Mouse (Mus musculus) megakaryocyte, embryonic 14.5 days (primary cell): ENCODE results near the gene 1810049J17Rik.

Source experiments
- FLI1 ChIP-seq: IDR thresholded peaks from 2 replicates; pipeline ENCODE4 v1.6.1; 2012; ENCODE audit warnings: low read length, inconsistent platforms, mixed read lengths
- GATA1 ChIP-seq: IDR thresholded peaks from 3 replicates; pipeline ENCODE4 v1.6.1; 2012; ENCODE audit warnings: mixed read lengths, low read length, inconsistent platforms, borderline replicate concordance

- TF ChIP-seq FLI1 = no peak
- no peak for TF ChIP-seq GATA1
Measured at GRCm38 (mm10) chr15:12366072-12366469, 44.4 kb upstream of the 1810049J17Rik start.
